Mouse (Mus musculus): Measurements from ENCODE around the gene Tspan11. TPM values are rescaled to one million over a fixed set of nuclear protein-coding genes. Genes with fewer than 3 reads are reported as not detected.

The Tspan11 gene
- polyA plus RNA-seq (2014; fragmentation: Illumina TruSeq; extraction: RNeasy Lipid Tissue Mini Kit (QIAGEN cat#74804); ENCODE audit: low read depth, low replicate concordance) = 1.0 TPM

GRCm38 (mm10) chr6:127887511-127888421 lies at the start of gene Tspan11:
Gene Tspan11 (plus strand): TSS chr6:127887589.

Other genes with a start within 250 kb of the Tspan11 start
- gene Prmt8, start 118.1 kb upstream of the Tspan11 start, polyA plus RNA-seq (2014; fragmentation: Illumina TruSeq; extraction: RNeasy Lipid Tissue Mini Kit (QIAGEN cat#74804); ENCODE audit: low read depth, low replicate concordance) = not detected